Mouse (Mus musculus) midbrain, embryonic 11.5 days (tissue): Measurements from ENCODE around the gene 2610318N02Rik. TPM values are rescaled to one million over a fixed set of nuclear protein-coding genes. Genes with fewer than 3 reads are reported as not detected.

Experiments used
- ATAC-seq: fragments of 200-750 bp; cut with Nextera tagmentation; 2 replicates; pipeline ENCODE4 v1.8.0; 2017; ENCODE audit warnings: moderate TSS enrichment, moderate library complexity; ENCODE audit not compliant: low FRiP score
- DNase-seq: peaks from one replicate; pipeline ENCODE4 v3.0.0; 2015; ENCODE audit warnings: low spot score; ENCODE audit errors: missing footprints
- H3K27ac ChIP-seq: fragments of 300-500 bp; sonication (generic); 2 replicates; pipeline ENCODE4 v1.5.1; 2014; ENCODE audit warnings: low read depth, low read length
- H3K27me3 ChIP-seq: fragments of 300-500 bp; sonication (generic); 2 replicates; pipeline ENCODE4 v1.6.1; 2014; ENCODE audit warnings: mild to moderate bottlenecking, low read length, moderate library complexity, mixed read lengths; ENCODE audit not compliant: control insufficient read depth, insufficient read depth
- H3K36me3 ChIP-seq: fragments of 300-500 bp; sonication (generic); 2 replicates; pipeline ENCODE4 v1.6.1; 2014; ENCODE audit warnings: mild to moderate bottlenecking, low read length, moderate library complexity, mixed read lengths; ENCODE audit not compliant: control insufficient read depth, insufficient read depth
- H3K4me1 ChIP-seq: fragments of 300-500 bp; sonication (generic); 2 replicates; pipeline ENCODE4 v1.6.1; 2014; ENCODE audit warnings: low read length; ENCODE audit not compliant: control insufficient read depth, insufficient read depth
- H3K4me2 ChIP-seq: fragments of 300-500 bp; sonication (generic); 2 replicates; pipeline ENCODE4 v1.6.1; 2014; ENCODE audit warnings: mild to moderate bottlenecking, moderate library complexity
- H3K4me3 ChIP-seq: fragments of 300-500 bp; sonication (generic); 2 replicates; pipeline ENCODE4 v1.5.1; 2014; ENCODE audit warnings: low read depth, low read length
- H3K9ac ChIP-seq: fragments of 300-500 bp; sonication (generic); 2 replicates; pipeline ENCODE4 v1.6.1; 2014; ENCODE audit warnings: low read length
- H3K9me3 ChIP-seq: fragments of 300-500 bp; sonication (generic); 2 replicates; pipeline ENCODE4 v1.6.1; 2016; ENCODE audit warnings: low read length; ENCODE audit not compliant: control insufficient read depth
- WGBS: fragments of 180-500 bp; shearing (Covaris S2); extraction: QIAGEN DNeasy Blood & Tissue Kit; methylation state at CpG from one replicate; pipeline ENCODE4 v1.1.7; 2014; 5-methylcytosine and 5-hydroxymethylcytosine counted together
- polyA plus RNA-seq: library from polyadenylated mRNA; unstranded; fragments of >200 nt; fragmentation: Nextera tagmentation; extraction: Ambion mirVana; gene quantifications from 2 replicates; pipeline ENCODE4 v1.2.1, GENCODE M21; 2014

The 2610318N02Rik gene
- polyA plus RNA-seq, 1 experiment from 2014 or later = 108 TPM

DNA sequence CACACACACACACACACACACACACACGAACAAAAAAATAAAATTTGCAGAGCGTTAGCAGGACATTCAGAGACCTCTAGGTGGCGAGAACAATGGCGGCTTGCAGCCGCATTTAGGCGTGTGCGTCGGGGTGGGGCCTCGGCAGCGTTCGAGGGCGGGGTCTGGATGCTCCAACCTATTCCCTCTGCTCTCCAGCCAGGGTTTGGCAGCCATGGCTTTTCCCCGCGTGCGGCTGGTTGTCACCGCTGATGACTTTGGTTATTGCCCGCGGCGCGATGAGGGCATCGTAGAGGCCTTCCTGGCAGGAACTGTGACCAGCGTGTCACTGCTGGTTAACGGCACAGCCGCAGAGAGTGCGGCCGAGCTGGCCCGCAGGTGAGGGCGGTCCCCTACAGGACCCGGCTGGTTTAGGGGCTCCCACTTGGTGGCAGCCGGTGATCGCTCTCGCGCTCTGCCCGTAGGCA is 21.8 kb upstream of the 2610318N02Rik start, which contains the start of gene Ccdc116:
Gene Ccdc116 (minus strand): TSS at position 458 of the 464 bp plus-strand sequence.
- Histone ChIP-seq H3K27ac (no peak within 1 kb of the TSS), H3K27me3 (peaks cover 17% of the 10 kb centered on the region), H3K9ac (peak within 1 kb of the TSS; percentile 52), H3K9me3 (no peaks in the 10 kb centered on the region), H3K4me2 (peak within 1 kb of the TSS; percentile 96), H3K36me3 (no peaks in the 10 kb centered on the region), H3K4me3 (peak within 1 kb of the TSS; percentile 50), H3K4me1 (peaks cover 10% of the 10 kb centered on the region)
- ATAC-seq = peak; percentile 87
- WGBS = under 1% methylated on average over 34 of the region's 34 CpGs
- DNase-seq = peak; percentile 97

DNA sequence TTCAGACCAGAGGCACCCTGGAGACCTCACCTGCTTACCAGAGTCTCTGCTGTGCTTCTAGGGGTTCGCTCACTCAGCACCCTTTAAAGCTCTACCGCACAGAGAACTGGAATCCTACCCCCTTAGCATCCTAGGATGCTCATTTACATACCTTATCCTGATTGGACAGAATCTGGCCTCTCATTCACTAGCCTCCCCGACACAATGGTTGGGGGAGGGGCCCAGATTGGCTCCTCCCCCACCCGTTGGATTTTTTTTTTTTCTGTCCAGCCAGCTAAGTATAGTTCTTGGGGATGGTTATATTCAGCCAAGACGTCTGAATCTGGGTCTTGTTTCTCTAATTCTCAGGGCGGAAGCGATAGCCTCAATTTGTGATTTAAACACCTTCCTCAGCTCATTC is 19.4 kb upstream of the 2610318N02Rik start, which contains the start of gene Ydjc:
Gene Ydjc (plus strand): TSS at position 283 of the 400 bp plus-strand sequence.
- Histone ChIP-seq H3K4me3 (no peak within 1 kb of the TSS), H3K27ac (no peak within 1 kb of the TSS), H3K4me1 (peaks cover 10% of the 10 kb centered on the region), H3K9ac (no peak within 1 kb of the TSS), H3K4me2 (no peak within 1 kb of the TSS), H3K27me3 (peaks cover 17% of the 10 kb centered on the region), H3K36me3 (no peaks in the 10 kb centered on the region), H3K9me3 (no peaks in the 10 kb centered on the region)
- ATAC-seq (0 out of 2 replicates have a peak, but pooled peaks have one; percentile 26), DNase-seq (peak; percentile 88)
- 15% methylated on average over 7 of the region's 7 CpGs for WGBS

DNA sequence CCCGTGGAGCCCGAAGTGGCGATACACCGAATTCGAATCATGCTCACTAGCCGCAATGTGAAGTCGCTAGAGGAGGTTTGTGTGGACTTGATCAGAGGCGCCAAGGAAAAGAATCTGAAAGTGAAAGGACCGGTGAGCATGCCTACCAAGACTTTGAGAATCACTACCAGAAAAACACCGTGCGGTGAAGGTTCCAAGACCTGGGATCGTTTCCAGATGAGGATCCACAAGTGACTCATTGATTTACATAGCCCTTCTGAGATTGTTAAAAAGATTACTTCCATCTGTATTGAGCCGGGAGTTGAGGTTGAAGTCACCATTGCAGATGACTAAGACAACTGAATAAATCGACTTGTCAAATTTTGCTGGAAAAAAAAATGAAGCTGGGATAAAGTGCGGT is 12.4 kb upstream of the 2610318N02Rik start:
- no peaks in the 10 kb centered on the region for H3K36me3 ChIP-seq
- H3K27ac ChIP-seq = no peak overlapping the region
- H3K4me2 ChIP-seq = no peak overlapping the region
- DNase-seq (no peak), ATAC-seq (no peak)
- H3K27me3 ChIP-seq = no peaks in the 10 kb centered on the region
- no peak overlapping the region for H3K4me3 ChIP-seq
- no peaks in the 10 kb centered on the region for H3K9me3 ChIP-seq
- no peaks in the 10 kb centered on the region for H3K4me1 ChIP-seq
- no peak overlapping the region for H3K9ac ChIP-seq
- 86% methylated on average over 15 of the region's 15 CpGs for WGBS

DNA sequence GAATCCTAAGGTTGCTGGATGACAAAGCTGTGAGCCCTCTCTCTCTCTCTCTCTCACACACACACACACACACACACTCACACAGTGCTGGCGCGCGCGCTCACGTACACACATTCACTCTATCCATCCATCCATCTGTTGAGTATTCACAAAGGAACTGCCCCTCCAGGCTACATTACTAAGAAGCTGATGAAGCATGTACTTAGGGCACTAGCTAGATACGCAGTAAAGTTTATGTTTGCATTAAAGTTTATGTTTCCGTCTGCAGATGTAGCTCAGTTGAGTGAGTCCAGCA is 7.9 kb upstream of the 2610318N02Rik start:
- Histone ChIP-seq H3K36me3 (no peaks in the 10 kb centered on the region; the same call in 1 of the 2 replicates), H3K9me3 (no peaks in the 10 kb centered on the region), H3K4me3 (peak overlapping the region; percentile 72), H3K9ac (peak overlapping the region; percentile 37), H3K27ac (no peak overlapping the region), H3K27me3 (no peaks in the 10 kb centered on the region), H3K4me1 (peaks cover 9% of the 10 kb centered on the region), H3K4me2 (peak overlapping the region; percentile 85)
- 45% methylated on average over 7 of the region's 7 CpGs for WGBS
- ATAC-seq = 0 out of 2 replicates have a peak, but pooled peaks have one; percentile 17
- no peak for DNase-seq

DNA sequence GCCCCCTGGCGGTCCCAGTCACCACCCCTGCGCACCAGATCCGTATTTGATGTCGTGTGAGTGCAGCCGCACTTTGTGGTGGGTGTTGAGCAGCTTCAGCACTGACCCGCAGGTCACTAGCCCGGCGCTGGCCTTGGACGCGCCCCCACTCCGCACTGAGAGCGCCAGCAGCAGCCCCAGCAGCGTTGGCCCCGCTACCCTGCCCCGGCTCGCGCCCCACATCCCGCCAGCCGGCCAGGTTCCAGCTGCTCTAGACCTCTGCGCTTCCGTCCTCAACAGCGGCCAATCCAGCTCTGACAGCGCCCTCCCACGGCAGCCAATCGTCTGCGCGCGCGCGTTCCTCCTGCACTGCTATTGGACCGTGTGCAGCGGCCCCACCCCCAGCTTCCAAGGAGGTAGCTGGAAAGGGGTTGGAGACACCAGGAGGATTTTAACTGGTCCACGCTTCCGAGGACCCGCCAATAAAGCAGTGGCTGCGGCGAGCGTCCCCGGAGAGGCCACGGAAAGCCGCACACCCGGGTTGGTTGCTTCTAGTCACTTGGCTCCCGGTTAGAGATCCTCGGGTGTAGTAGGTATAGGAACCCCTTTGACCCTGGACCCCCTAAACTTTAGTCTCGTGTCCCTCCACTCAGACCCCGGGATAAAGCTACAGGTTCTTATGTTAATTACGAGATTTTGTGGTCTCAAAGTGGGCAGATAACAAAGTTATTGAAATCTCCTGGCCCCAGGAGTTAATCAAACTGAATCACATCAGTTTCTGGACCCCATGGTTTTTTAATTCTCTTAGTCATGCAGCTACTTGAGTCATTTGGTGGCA is 7.3 kb upstream of the 2610318N02Rik start, which contains the start of gene Sdf2l1:
Gene Sdf2l1 (minus strand): TSS at position 295 of the 817 bp plus-strand sequence.
- Histone ChIP-seq H3K27me3 (no peaks in the 10 kb centered on the region), H3K9ac (peak within 1 kb of the TSS; percentile 79), H3K4me3 (peak within 1 kb of the TSS; percentile 72), H3K4me1 (peaks cover 9% of the 10 kb centered on the region), H3K36me3 (no peaks in the 10 kb centered on the region; the same call in 1 of the 2 replicates), H3K4me2 (peak within 1 kb of the TSS; percentile 85), H3K9me3 (no peaks in the 10 kb centered on the region), H3K27ac (peak within 1 kb of the TSS; percentile 78)
- peak; percentile 99 for DNase-seq
- under 1% methylated on average over 47 of the region's 47 CpGs for WGBS
- peak; percentile 99 for ATAC-seq

DNA sequence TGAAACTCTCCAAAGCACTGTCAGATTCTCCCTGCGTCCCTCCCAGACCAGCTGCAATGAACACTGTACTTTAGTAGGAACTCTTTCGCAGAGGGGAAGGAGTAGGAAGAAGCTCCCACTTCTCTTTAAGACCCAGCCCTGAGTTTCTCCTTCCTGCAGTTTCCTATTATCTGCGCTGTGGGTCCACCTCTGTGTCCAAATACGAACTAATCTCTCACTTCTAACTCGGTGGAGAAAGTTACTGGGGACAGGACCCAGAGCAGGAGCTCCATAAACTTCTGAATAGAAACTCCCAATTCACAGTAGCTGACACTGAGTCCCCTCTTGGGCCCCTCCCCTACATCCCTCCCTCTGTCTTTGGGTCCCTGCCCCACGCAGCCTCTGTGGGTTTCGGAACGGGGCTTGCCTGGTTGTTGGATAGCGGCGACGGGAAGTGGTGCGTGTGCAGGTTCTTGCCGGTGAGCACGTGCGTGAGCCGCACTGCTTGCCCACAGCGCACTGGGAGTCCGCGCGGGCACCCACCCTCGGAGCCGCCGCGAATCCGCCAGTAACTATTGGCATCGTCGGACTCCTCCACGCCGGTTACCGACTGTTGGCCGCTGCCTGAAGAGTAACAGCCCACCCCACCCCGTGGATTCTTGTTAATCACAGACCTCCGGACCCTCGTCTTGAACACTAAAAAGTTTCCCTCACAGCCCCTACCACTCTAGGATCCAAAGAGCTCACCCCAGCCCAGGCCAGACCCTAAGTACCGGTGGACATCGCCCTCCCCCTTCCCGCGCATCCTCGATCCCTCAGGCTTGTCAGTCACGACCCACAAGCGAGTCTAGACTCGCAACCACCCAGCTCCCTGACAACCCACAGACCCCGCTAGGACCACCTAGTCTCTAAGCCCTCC is 6.5 kb upstream of the 2610318N02Rik start:
- H3K27me3 ChIP-seq = no peaks in the 10 kb centered on the region
- no peaks in the 10 kb centered on the region; the same call in 1 of the 2 replicates for H3K36me3 ChIP-seq
- no peaks in the 10 kb centered on the region for H3K9me3 ChIP-seq
- H3K4me3 ChIP-seq = peak overlapping the region; percentile 72
- peak overlapping the region; percentile 85 for H3K4me2 ChIP-seq
- ATAC-seq (peak; percentile 89), DNase-seq (peak; percentile 90)
- peak overlapping the region; percentile 78 for H3K27ac ChIP-seq
- peak overlapping the region; percentile 79 for H3K9ac ChIP-seq
- peaks cover 9% of the 10 kb centered on the region for H3K4me1 ChIP-seq
- 3% methylated on average over 43 of the region's 43 CpGs for WGBS

DNA sequence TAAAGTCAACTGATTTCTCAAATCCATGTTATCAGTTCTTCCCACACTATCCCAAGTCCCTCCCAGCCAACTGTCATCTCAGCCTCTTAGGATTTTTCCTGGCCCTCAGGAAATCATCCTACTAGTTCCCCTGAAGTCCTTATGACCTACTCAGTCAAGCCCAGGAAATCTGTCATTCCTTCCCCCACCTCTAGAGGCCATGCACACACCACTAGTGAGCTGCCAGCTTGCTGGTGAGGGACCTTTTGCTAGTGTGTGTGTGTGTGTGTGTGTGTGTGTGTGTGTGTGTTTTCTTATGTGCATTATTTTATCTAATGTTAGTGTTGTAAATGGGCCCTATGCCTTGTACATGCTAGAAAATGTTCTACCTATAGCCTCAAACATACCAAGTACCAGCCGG is 2.3 kb upstream of the 2610318N02Rik start:
- Histone ChIP-seq H3K27ac (no peak overlapping the region), H3K4me2 (no peak overlapping the region), H3K27me3 (no peaks in the 10 kb centered on the region), H3K9me3 (no peaks in the 10 kb centered on the region), H3K9ac (no peak overlapping the region), H3K4me3 (no peak overlapping the region), H3K36me3 (peaks cover 5% of the 10 kb centered on the region), H3K4me1 (peaks cover 25% of the 10 kb centered on the region)
- no peak for ATAC-seq
- 100% methylated on average over 1 of the region's 1 CpGs for WGBS
- peak; percentile 84 for DNase-seq

DNA sequence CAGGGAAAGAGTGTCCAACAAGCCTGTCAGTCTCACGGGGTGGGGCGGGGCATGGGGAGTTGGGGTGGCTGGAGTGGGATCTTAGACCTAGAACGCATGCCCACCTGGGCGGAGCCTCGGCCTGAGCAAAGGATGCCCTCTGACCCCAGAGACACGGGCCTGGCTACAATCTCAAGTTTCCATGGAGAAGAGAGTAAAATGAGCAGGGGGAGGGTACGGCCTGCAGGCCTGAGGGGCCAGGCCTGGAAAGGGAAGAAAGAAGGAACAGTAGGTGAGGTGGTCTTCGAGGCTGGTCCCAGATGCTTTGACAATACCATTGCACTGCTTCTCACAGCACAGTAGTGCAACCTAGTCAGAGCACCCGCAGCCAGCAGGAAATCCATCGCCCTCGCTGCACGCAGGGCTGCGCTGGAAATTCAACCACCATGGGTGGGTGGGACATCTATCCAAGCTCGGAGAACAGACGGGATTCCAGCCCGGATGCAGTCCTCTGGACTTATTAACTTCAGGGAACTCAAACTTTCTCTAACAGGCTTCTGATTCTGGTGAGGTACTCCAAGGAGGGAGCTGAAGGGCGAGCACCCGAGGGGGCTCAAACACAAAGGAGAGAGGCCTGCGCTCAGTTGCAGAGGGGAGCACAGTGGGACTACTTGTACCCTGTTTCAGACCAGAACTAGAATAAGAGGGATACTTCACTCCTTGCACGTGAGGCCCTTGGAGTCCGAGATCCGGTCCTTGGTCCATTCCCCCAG is 672 bp downstream of the 2610318N02Rik start:
- Histone ChIP-seq H3K9me3 (no peaks in the 10 kb centered on the region), H3K27me3 (no peaks in the 10 kb centered on the region), H3K36me3 (peaks cover 11% of the 10 kb centered on the region; the same call in 1 of the 2 replicates), H3K4me3 (peak overlapping the region; percentile 49), H3K9ac (peak overlapping the region; percentile 81), H3K4me1 (peaks cover 23% of the 10 kb centered on the region), H3K27ac (peak overlapping the region; percentile 50), H3K4me2 (peak overlapping the region; percentile 83)
- under 1% methylated on average over 22 of the region's 22 CpGs for WGBS
- DNase-seq = peak; percentile 95
- peak; percentile 69 for ATAC-seq
